Mouse (Mus musculus): Measurements from ENCODE around the gene Vegfc.
A peak's percentile ranks its signal among the peaks of the same experiment; 100 is the strongest.

Vegfc gene

GRCm38 (mm10) chr8:54077271-54078120, at the start of gene Vegfc:
Gene Vegfc (plus strand): TSS chr8:54077606.
- DNase-seq = no peak

DNA sequence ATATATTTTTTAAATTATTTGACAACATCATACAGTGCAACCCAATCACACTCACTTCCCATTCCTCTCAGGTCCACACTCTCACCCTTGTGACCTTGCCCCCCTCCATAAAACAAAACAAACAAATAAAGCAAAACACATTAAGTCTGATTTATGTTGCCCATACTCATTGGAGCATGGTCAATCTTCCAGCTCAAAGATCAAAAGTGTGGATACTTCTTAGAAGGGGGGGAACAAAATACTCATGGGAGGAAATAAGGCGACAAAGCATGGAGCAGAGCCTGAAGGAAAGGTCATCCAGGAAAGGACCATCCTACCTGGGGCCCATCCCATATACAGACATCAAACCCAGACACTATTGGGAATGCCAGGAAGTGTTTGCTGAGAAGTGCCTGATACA, 42.8 kb upstream of the Vegfc start:
- no peak for DNase-seq

- DNase-seq = no peak
Observed at GRCm38 (mm10) chr8:54042601-54043000, 34.8 kb upstream of the Vegfc start.

DNA sequence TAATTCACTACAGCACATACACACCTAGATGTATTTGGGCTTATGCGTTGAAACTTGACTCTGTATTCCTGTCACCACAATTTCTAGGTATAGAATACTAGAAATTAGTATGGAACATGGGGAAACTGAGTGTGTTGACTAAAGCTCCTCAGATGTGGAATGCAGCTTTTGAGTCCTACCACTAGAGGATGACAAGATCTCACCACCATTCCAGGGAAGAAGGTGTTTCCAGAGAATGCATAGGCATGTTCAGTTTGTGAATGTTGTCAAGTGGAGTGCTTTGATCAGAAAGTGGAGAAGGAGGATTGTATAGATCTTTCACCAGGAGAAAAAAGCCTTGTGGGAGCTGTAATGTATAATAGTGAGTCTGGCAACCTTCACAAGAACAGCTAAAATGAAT, 33.9 kb upstream of the Vegfc start:
- DNase-seq = no peak

GRCm38 (mm10) chr8:54053210-54053609, 24.2 kb upstream of the Vegfc start:
- DNase-seq = no peak

- DNase-seq = no peak
Observed at GRCm38 (mm10) chr8:54065492-54065891, 11.9 kb upstream of the Vegfc start.

GRCm38 (mm10) chr8:54076301-54076700, 1.1 kb upstream of the Vegfc start:
- no peak for DNase-seq

DNA sequence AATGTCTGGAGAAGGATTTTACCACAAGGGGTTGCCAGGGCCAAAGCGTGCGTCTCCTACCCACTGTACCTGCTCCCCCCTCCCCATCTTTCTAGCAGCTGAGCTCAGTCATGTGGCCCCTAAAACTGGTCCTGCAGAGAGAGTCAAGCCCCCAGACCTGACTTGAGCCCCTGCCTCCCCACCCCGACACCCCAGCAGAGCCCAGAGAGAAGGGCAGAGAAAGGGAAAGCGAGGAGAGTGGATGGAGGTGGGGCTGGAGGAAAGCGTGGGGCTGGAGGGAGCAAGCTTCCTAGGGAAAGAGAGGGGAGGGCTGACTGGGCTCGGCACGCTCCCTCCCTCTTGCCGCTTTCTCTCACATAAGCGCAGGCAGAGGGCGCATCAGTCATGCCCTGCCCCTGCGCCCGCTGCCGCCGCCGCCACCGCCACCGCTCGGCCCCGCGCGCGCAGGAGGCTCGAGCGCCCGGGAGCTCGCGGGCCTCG, 575 bp upstream of the Vegfc start:
- DNase-seq = peak; percentile 11

GRCm38 (mm10) chr8:54078121-54078440, 675 bp downstream of the Vegfc start:
- DNase-seq = no peak

DNA sequence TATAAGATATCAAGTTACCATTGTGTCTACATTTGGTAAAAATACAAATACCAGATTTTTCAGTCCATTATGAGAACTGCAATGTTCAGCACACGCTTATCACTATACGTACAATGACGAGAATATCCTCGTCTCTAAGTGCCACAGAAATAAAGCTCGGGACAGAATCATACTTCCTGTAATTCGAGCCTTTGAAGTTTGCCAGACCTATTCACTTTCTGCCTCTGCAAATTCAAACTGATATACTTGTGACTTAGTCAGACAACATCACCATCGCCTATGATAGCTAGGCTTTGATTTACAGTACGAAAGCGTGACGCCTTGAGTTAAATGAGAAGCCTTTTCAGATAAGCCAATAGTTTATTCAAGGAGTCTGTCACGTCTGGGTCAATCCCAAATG, 1.6 kb downstream of the Vegfc start:
- no peak for DNase-seq

DNA sequence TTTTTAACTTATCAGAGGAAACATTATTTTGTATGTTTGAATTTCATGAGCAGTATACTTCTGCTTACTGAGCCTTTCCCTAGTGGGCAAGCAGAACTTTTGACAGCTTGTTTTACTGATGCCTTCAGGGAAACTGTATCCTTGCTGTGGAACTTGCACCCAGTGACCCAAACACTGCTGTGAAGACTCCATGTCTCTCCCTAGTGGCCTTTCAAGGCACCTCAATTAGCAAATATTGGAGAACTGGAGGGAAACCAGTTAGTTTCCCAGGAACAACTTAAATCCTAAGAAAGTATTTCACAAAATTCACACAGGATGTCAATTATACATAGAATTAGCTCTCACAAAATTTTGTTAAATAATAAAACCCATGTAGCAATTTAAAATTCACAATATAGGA, 2.2 kb downstream of the Vegfc start:
- no peak for DNase-seq

- DNase-seq = no peak
Observed at GRCm38 (mm10) chr8:54085896-54086295, 8.5 kb downstream of the Vegfc start.

- no peak for DNase-seq
Observed at GRCm38 (mm10) chr8:54087114-54087513, 9.7 kb downstream of the Vegfc start.

DNA sequence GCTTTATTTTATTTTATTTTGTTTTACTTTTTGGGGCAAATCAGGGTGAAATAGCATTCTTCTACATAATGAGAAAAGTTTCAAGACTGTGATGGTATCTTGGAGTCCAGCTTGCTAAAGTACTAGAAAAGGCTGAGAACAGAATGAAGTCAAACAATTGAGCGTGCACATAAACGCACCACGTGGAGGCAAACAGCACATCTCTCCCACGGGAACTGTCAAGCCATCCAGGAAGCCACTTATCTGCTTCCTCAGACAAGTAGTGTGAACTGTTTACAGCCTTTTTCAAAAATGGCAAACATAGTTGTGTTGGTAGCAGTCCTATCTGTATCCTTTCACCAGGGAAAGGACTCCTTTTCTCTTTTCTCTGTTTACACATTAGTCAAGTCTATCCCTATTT, 11.8 kb downstream of the Vegfc start:
- DNase-seq = no peak

DNA sequence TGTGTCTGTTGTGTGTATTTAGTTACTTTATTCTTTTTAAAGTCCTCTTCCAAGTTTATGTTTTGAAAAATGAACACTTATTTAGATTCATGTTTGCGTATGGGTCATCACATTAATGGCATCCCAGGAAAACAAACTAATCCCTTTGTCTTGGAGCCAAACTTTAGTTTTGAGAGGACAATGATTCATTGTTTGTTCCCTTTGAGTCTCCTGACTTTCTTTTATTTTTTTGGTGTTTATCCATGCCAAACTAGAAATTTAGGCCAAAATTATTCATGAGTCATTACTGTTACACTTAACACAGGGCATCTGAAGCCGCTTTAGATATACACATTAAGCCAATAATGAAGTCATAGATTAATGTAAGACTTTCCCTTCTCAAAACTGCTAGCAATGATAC, 12.5 kb downstream of the Vegfc start:
- DNase-seq = no peak

- DNase-seq = no peak
Observed at GRCm38 (mm10) chr8:54100058-54100457, 22.7 kb downstream of the Vegfc start.

DNA sequence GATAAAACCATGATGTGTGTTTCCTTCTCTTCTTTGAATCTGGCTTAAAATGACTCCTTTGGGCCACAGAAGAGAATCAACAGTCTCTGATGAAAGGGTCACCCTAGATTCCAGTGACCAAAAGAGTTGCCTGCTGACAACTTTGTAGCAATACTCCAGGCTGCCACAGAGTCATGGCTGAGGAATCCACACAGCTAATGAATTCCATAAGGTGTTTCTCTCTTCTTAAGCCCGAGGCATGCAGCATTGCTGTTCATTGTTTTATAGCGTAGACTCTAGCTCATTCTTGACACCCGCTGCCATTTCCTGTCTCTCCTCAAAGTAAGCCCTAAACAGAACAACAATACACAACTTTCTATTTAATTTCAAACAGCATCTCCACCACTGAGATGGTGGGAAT, 37.2 kb downstream of the Vegfc start:
- DNase-seq = no peak

- DNase-seq = no peak
Observed at GRCm38 (mm10) chr8:54120115-54120514, 42.7 kb downstream of the Vegfc start.

- no peak for DNase-seq
Observed at GRCm38 (mm10) chr8:54121942-54122341, 44.5 kb downstream of the Vegfc start.

DNA sequence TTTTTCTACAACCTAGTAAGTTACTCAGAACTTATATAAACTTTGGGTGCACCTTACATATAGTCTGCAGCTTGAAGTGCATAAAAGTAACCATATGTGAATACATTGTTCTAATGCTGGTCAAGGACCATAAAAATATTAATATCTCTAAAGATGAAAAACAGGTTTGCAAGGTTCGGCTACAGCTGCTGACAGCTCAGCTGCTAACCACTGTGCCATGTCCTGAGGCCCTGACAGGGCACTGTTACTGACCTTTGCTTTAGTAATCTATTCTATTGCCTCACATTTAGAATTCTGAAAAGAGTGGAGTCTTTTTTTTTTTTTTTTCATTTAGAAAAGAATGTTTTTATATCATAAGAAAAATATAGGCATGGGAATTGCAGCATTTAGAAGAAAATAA, 44.9 kb downstream of the Vegfc start:
- no peak for DNase-seq

DNA sequence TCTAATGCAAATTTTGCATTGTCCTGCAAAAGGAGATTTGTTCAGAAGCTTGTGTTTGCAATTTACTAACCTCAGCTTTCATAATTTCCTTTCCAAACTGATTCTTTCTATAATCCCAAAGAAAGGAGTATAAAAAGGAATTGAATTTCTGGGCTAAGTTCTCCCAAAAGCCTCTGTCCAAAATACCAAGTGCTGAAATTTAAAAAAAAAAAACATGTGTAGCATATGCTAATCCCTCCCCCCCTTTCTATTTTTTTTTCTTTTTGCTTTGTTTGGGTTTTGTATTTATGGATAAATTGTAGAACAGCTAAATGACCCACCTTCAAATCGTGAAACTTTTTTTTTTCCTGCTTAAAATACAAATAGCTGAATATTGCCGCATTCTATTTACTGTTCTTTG, 53.2 kb downstream of the Vegfc start:
- DNase-seq = no peak

- DNase-seq = peak; percentile 4
Observed at GRCm38 (mm10) chr8:54153240-54153639, 75.8 kb downstream of the Vegfc start.

DNA sequence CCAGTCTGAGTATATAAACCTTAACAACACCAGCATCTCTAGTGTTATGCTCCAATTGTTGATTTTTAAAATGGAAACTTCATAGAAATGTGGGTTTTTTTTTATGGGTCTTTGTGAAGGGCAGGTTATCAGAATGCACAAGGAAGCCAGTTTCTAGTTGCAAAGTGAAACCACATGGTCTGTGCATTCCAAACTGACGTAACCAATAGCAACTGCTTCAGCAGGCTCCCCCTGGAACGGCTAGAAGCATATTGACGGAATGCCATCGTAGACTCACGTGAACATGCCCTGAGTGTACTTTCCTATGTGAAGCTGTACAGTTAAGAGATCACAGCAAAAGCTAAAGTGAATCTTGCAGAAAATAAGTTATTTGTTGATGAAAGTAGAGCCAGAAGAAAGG, 86.1 kb downstream of the Vegfc start:
- no peak for DNase-seq

GRCm38 (mm10) chr8:54185336-54185735, 107.9 kb downstream of the Vegfc start:
- DNase-seq = no peak

DNA sequence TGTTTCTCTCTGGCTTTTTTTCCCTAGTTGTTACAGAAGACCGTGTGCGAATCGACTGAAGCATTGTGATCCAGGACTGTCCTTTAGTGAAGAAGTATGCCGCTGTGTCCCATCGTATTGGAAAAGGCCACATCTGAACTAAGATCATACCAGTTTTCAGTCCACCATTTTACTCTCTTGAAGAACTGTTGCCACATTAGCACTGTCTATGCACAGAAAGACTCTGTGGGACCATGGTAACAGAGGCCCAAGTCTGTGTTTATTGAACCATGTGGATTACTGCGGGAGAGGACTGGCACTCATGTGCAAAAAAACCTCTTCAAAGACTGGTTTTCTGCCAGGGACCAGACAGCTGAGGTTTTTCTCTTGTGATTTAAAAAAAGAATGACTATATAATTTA, 108.5 kb downstream of the Vegfc start:
- no peak for DNase-seq

Measured in layer of hippocampus, adult 9-11 months (tissue).